Mouse (Mus musculus) heart, embryonic 15.5 days (tissue): ENCODE measurements around the gene Arf1. TPM values are rescaled to one million over a fixed set of nuclear protein-coding genes. Genes with fewer than 3 reads are reported as not detected.
A peak's percentile ranks its signal among the peaks of the same experiment; 100 is the strongest.

ENCODE experiments used
- ATAC-seq: fragments of 200-750 bp; cut with Nextera tagmentation; replicated peaks from 2 replicates; pipeline ENCODE4 v1.8.0; 2017; ENCODE audit warnings: low read depth, moderate TSS enrichment; ENCODE audit not compliant: insufficient number of reproducible peaks, insufficient read depth, low FRiP score
- H3K27ac ChIP-seq: fragments of 300-500 bp; sonication (generic); 2 replicates; pipeline ENCODE4 v1.5.1; 2015; ENCODE audit warnings: mild to moderate bottlenecking, inconsistent platforms
- H3K27me3 ChIP-seq: fragments of 300-500 bp; sonication (generic); 2 replicates; pipeline ENCODE4 v1.6.1; 2015; ENCODE audit warnings: inconsistent platforms
- H3K36me3 ChIP-seq: fragments of 300-500 bp; sonication (generic); 2 replicates; pipeline ENCODE4 v1.6.1; 2015; ENCODE audit warnings: mild to moderate bottlenecking, inconsistent platforms
- H3K4me1 ChIP-seq: fragments of 300-500 bp; sonication (generic); replicated peaks from 2 replicates; pipeline ENCODE4 v1.6.1; 2015; ENCODE audit warnings: inconsistent platforms
- H3K4me2 ChIP-seq: fragments of 300-500 bp; sonication (generic); 2 replicates; pipeline ENCODE4 v1.6.1; 2015; ENCODE audit warnings: inconsistent platforms, mild to moderate bottlenecking, moderate library complexity
- H3K4me3 ChIP-seq: fragments of 300-500 bp; sonication (generic); 2 replicates; pipeline ENCODE4 v1.5.1; 2015; ENCODE audit warnings: mild to moderate bottlenecking, inconsistent platforms
- H3K9ac ChIP-seq: fragments of 300-500 bp; sonication (generic); 2 replicates; pipeline ENCODE4 v1.6.1; 2015; ENCODE audit warnings: mild to moderate bottlenecking, inconsistent platforms
- H3K9me3 ChIP-seq: fragments of 300-500 bp; sonication (generic); replicated peaks from 2 replicates; pipeline ENCODE4 v1.6.1; 2016; ENCODE audit warnings: inconsistent platforms
- WGBS: fragments of 180-500 bp; shearing (Covaris S2); methylation state at CpG from one replicate; pipeline ENCODE4 v1.1.7; 2015; ENCODE audit warnings: mixed read lengths; 5-methylcytosine and 5-hydroxymethylcytosine counted together
- polyA plus RNA-seq: library from polyadenylated mRNA; unstranded; fragments of >200 nt; fragmentation: Nextera tagmentation; extraction: Ambion mirVana; gene quantifications from 2 replicates; pipeline ENCODE4 v1.2.1, GENCODE M21; 2015

Gene Arf1
- polyA plus RNA-seq = 528 and 586 TPM in 2 replicates

DNA sequence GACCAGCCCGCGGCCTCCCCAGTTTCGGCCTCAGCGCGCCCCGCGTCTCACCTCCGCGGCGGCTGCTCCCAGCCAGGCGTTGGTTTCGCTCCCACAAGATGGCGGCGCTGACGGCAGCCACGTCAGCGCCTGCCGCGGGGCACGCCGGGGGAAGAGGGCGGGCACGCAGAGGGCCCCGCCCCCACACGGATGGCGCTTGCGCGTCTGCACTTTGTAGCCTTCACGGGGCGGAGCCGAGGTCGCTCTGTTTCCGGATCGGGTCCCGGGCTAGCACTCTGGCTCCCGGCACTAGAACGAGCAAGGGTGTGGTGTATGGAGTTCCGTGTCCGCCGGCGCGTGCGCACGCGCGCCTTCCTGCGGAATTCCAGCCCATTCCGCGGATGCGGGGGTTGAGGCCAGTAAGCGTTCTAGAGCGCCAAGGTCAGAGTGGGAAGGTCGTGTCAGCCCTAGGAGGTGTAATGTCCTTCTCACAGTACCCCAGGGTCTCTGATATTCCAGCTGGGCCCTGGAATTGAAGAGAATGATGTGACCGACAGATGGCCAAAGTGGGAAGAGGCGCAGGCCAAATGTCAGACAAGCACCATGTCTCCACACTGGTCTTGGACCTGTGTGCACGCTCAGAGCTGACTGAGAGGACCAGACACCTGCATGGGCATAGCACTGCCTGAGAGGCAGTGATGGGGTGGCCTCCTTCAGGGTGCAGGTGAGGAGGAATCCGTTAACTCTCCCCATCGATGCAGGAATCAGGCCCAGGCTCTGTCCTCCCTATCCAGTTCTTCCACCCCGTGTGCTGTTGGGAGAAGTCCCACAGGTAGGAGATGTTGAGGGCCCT is at the start of gene Arf1:
Arf1 (minus strand) TSS at position 149 of the 832 bp plus-strand sequence.
- peak; percentile 93 for ATAC-seq
- Histone ChIP-seq H3K4me3 (peak within 1 kb of the TSS; percentile 94), H3K9ac (peak within 1 kb of the TSS; percentile 100), H3K4me2 (peak within 1 kb of the TSS; percentile 80), H3K36me3 (no peaks in the 10 kb centered on the region), H3K4me1 (peaks cover 51% of the 10 kb centered on the region), H3K27me3 (no peaks in the 10 kb centered on the region), H3K9me3 (no peaks in the 10 kb centered on the region), H3K27ac (peak within 1 kb of the TSS; percentile 97)
- 5% methylated on average over 59 of the region's 59 CpGs for WGBS

DNA sequence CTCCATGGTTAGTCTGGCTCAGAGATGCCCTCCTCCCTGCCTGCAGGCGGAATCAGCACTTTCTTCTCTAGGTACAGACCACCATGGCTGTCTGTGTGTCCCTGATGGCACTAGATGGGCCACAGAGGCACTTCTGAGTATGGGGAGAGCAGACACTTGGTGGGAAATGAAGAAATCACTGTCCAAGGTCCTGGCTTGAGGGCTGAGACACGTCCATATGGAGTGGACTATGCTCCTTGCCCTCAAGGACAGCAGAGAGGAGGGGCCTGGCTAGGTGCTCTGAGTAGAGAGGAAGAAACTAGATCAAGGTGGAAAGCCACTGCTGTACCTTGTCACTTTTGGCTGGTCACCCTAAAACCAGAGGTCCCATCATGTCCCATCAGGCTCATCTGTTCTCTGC is 48.8 kb upstream of the Arf1 start:
- H3K9me3 ChIP-seq = no peaks in the 10 kb centered on the region
- WGBS = 16% methylated on average over 2 of the region's 2 CpGs
- no peak overlapping the region for H3K9ac ChIP-seq
- H3K4me3 ChIP-seq = no peak overlapping the region
- H3K27ac ChIP-seq = no peak overlapping the region
- H3K36me3 ChIP-seq = no peaks in the 10 kb centered on the region
- H3K4me2 ChIP-seq = no peak overlapping the region
- peaks cover 71% of the 10 kb centered on the region for H3K27me3 ChIP-seq
- ATAC-seq = no peak
- H3K4me1 ChIP-seq = no peaks in the 10 kb centered on the region

DNA sequence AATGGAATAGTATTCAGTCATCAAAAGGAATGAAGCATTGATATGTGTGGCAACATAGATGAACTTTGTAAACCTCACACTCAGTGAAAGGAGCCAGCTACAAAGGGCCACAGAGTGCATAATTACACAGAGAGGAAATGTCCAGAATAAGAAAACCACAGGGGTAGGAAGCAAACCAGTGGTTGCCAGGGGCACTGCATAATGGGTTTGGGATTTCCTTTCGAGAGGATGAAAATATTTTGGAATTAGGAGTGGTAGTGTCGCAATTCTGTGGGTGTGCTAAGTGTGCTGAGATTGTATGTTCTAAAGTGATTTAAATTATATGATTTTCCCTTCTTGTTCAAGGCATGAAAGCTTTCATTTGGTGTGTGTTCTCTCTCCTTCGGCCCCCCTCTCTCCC is 46.1 kb upstream of the Arf1 start:
- no peak overlapping the region for H3K4me3 ChIP-seq
- H3K27me3 ChIP-seq = peaks cover 44% of the 10 kb centered on the region
- H3K9ac ChIP-seq = no peak overlapping the region
- no peak overlapping the region for H3K27ac ChIP-seq
- H3K4me1 ChIP-seq = no peaks in the 10 kb centered on the region
- no peak overlapping the region for H3K4me2 ChIP-seq
- no peaks in the 10 kb centered on the region for H3K9me3 ChIP-seq
- 69% methylated on average over 3 of the region's 3 CpGs for WGBS
- ATAC-seq = no peak
- H3K36me3 ChIP-seq = no peaks in the 10 kb centered on the region

DNA sequence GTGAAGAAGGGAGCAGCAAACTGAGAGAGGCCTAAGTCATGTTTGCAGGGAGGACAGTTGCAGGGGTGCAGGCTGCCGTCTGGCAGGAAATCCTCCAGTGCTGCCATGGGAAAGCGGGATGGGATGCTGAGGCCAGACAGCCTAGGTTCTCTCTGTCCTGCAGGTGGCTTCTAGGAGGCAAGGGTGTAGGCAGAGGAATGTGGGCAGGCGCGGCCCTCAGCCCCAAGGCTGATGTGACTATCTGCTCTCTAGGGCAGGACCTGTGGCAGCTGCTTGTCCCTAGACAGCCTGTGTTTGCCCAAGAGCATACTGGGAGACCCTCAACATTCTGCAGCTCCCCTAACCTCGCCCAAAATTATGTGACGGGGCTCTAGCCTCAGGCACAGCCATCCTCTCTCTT is 38.7 kb upstream of the Arf1 start:
- Histone ChIP-seq H3K9me3 (no peaks in the 10 kb centered on the region), H3K9ac (no peak overlapping the region), H3K27ac (no peak overlapping the region), H3K36me3 (no peaks in the 10 kb centered on the region), H3K4me3 (no peak overlapping the region), H3K4me1 (peaks cover 11% of the 10 kb centered on the region), H3K4me2 (no peak overlapping the region), H3K27me3 (peaks cover 59% of the 10 kb centered on the region)
- no peak for ATAC-seq
- 20% methylated on average over 6 of the region's 6 CpGs for WGBS

DNA sequence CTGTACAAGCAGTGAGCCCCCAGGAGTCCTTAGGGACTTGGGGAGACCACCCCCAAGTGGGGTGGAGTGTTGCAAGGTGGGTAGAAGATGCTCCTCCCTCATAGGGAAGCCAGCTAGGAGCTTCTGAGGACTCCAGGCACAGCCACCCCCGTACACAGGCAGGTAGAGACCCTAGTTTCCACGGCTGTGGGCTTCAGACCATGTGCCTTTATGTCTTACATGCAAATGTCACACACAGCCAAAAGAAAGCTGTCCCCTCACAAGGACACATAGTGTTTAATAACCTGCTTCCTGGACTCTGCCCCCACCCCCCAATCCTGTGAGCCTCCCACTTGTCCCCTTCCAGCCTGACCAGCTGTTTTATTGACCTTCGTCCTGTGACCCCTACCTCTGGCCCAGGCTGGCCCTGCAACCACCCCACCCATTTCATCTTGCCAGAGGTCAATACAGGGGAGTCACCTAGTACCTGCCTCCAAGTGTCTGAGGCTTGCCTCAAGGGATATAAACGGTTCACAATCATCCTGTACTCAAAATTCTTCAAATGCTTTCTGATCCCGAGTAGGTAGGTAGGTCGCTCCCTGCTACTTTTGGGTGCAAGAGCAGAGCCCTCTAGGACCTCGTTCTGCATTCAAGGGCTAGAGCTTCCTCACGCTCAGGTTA is 37.2 kb upstream of the Arf1 start:
- Histone ChIP-seq H3K36me3 (no peaks in the 10 kb centered on the region), H3K9ac (no peak overlapping the region), H3K4me2 (no peak overlapping the region), H3K27ac (no peak overlapping the region), H3K4me1 (peaks cover 11% of the 10 kb centered on the region), H3K27me3 (peaks cover 65% of the 10 kb centered on the region), H3K9me3 (no peaks in the 10 kb centered on the region), H3K4me3 (no peak overlapping the region)
- no peak for ATAC-seq
- 59% methylated on average over 8 of the region's 8 CpGs for WGBS

DNA sequence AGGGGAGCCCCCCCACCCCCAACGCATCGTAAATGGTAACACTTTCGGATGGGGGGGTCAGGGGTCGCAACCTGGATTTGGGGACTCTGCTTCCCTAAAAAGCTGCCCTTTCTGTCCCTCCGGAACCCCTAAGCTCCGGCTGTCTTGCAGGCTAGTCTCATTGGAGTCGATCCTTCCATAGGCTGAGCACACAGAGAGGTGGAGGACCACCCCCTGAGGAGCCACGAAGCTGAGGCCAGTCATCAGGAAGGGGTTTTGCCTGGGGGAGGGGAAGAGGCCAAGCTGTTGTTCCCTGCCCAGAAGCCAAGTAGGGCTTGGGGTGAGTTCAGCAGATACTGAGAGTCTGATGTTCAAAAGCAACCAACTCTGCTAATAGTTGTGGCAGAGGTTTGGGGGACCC is 36.5 kb upstream of the Arf1 start:
- Histone ChIP-seq H3K9me3 (no peaks in the 10 kb centered on the region), H3K27me3 (peaks cover 71% of the 10 kb centered on the region), H3K4me3 (peak overlapping the region; percentile 54), H3K4me1 (peaks cover 11% of the 10 kb centered on the region), H3K4me2 (peak overlapping the region; percentile 86), H3K36me3 (no peaks in the 10 kb centered on the region), H3K9ac (peak overlapping the region; percentile 46), H3K27ac (no peak overlapping the region)
- WGBS = 8% methylated on average over 8 of the region's 8 CpGs
- ATAC-seq = no peak

DNA sequence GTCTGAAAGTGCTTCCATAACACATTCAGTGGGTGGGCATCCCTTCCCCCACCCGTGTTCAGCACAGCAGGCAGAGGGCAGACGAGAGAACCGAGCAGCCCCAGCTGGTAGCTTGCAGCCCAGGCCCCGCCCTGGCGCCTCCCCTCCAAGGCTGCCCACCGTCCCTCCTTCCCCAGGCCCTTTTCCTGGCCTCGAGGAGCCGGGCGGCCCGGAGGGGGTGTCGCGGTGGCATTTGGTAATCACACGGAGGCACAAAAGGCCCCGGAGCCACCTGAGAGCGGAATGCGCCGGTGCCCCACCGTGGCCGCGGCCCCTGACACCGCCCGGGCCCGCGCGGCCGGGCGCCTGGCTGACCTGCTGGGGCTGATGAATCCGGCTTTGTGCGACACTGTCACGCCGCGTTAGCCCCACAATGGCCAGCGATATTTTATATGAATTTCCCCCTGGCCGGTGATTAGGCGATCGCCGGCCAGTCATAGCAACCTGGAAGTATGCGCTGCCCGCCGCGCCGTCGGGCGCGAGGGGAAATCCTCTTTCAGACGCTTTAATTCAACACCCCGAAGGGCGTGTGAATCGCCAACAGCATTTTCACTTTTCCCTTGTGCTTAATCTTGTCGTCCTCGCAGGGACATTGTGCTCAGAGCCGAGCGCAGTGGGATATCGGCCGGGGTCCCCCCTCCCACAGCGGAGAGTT is 35.9 kb upstream of the Arf1 start:
- Histone ChIP-seq H3K4me2 (peak overlapping the region; percentile 86), H3K27ac (no peak overlapping the region), H3K4me1 (peaks cover 11% of the 10 kb centered on the region), H3K4me3 (peak overlapping the region; percentile 54), H3K9me3 (no peaks in the 10 kb centered on the region), H3K27me3 (peaks cover 71% of the 10 kb centered on the region), H3K36me3 (no peaks in the 10 kb centered on the region), H3K9ac (peak overlapping the region; percentile 46)
- ATAC-seq = peak; percentile 81
- 2% methylated on average over 56 of the region's 56 CpGs for WGBS

DNA sequence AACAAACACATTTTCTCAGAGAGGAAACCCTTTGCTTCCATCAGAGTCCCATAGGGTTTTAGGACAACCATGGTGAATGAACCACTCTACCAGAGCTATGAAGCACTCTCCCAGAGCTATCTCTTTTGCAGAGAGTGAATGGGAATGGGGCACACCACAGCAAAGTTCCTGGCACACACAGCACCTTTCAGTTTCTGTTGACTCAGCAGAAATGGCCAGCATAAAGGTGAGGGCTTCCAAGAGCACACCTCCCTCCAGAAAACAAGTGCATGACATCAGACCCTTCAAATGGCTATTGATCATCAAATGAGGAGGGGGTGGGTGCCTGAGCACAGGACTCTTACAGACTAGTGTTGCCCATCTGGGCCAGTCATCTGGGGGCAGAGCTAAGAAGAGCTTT is 34.2 kb upstream of the Arf1 start:
- H3K4me3 ChIP-seq = no peak overlapping the region
- no peaks in the 10 kb centered on the region for H3K36me3 ChIP-seq
- no peak overlapping the region for H3K27ac ChIP-seq
- H3K4me1 ChIP-seq = peaks cover 11% of the 10 kb centered on the region
- peaks cover 70% of the 10 kb centered on the region for H3K27me3 ChIP-seq
- no peaks in the 10 kb centered on the region for H3K9me3 ChIP-seq
- no peak overlapping the region for H3K4me2 ChIP-seq
- no peak for ATAC-seq
- no peak overlapping the region for H3K9ac ChIP-seq

DNA sequence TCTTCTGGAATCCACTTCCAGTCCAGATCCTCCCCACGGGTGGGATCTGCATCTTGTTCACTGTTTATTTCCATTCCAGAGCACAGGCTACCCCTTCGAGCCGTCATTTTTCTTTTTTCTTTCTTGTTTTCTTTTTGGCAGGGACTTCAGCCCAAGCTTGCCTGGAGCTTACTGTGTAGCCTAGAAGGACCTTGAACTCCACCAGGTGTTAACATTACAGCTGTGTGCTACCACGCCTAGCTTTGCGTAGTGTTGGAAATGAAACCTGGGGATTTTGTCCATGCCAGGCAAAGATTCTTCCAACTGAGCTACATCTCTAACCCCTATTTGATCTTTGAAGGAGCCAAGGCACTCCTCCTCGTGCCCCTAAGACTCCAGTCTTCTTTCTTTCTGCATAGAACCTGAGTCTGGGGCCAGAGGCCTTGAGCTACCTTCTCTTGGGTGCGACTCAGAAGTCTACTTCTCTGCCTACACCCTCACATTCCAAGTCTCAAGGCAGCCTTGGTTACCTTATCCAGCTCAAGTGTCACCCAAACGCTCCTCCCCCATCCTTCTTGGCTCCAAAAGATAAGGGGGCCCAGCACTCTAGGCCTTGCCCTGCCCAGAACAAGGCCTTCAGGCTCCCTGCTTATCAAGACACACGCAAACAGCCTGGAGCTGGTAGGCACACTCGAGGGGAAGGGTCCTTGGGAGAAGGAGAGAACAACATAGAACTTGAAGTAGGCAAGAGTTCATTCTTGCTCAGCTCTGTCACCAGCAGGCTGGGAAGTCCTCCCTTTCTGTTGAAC is 32.8 kb upstream of the Arf1 start:
- Histone ChIP-seq H3K27me3 (peaks cover 61% of the 10 kb centered on the region), H3K36me3 (no peaks in the 10 kb centered on the region), H3K4me1 (peaks cover 11% of the 10 kb centered on the region), H3K9me3 (no peaks in the 10 kb centered on the region), H3K27ac (no peak overlapping the region), H3K4me2 (no peak overlapping the region), H3K9ac (no peak overlapping the region), H3K4me3 (no peak overlapping the region)
- WGBS = 59% methylated on average over 10 of the region's 10 CpGs
- ATAC-seq = no peak

DNA sequence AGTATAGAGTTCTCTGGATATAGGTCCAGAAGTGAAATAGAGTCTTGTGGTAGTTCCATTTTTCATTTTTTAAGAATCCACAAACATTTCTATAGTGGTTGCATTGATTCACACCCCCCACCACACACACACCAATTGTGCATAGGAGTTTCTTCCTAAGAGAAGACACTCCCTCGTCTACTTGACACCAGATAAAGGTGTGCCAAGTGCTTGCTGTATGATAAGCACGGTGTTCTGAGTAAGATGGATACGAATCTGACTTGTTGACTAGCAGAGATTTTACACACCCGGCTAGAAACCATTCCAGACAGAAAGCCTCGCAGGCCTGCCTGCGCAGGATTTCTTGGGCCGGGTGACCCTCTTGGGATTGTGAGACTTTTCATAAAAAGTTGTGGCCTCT is 31.6 kb upstream of the Arf1 start:
- Histone ChIP-seq H3K36me3 (no peaks in the 10 kb centered on the region), H3K4me1 (peaks cover 11% of the 10 kb centered on the region), H3K9ac (no peak overlapping the region), H3K9me3 (no peaks in the 10 kb centered on the region), H3K4me3 (no peak overlapping the region), H3K27me3 (peaks cover 55% of the 10 kb centered on the region), H3K4me2 (no peak overlapping the region), H3K27ac (no peak overlapping the region)
- 55% methylated on average over 7 of the region's 7 CpGs for WGBS
- no peak for ATAC-seq

DNA sequence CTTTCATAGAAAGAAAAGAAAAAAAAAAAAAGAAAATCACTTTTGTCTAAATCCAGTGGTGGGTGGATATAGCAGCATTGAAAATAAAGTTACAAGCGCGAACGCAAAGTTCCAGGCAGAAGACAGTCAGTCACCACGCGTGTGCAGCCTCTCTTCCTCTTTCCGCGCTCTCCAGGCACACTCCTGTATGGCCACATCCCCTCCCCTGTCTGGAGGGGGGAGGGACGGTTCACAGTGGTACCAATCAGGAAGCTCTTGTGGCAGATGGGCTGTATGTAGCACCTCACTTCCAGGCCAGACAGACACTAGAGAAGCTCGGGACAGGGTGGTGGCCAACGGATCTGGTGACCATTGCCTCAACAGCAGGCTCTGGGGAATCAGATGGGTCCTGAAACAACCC is 20.0 kb upstream of the Arf1 start:
- Histone ChIP-seq H3K27ac (no peak overlapping the region), H3K9me3 (no peaks in the 10 kb centered on the region), H3K27me3 (peaks cover 79% of the 10 kb centered on the region), H3K4me3 (no peak overlapping the region), H3K4me1 (no peaks in the 10 kb centered on the region), H3K4me2 (no peak overlapping the region), H3K36me3 (no peaks in the 10 kb centered on the region), H3K9ac (no peak overlapping the region)
- ATAC-seq = no peak
- WGBS = 50% methylated on average over 10 of the region's 10 CpGs
